Mouse (Mus musculus) forebrain, embryonic 15.5 days (tissue): ENCODE results near the gene Mcidas. TPM values are rescaled to one million over a fixed set of nuclear protein-coding genes. Genes with fewer than 3 reads are reported as not detected.

ENCODE experiments used
- ATAC-seq: fragments of 200-750 bp; cut with Nextera tagmentation; replicated peaks from 2 replicates; pipeline ENCODE4 v1.8.0; 2017; ENCODE audit warnings: mild to moderate bottlenecking, moderate TSS enrichment, moderate library complexity
- H3K27ac ChIP-seq: fragments of 300-500 bp; sonication (generic); replicated peaks from 2 replicates; pipeline ENCODE4 v1.5.1; 2015; ENCODE audit warnings: mild to moderate bottlenecking, inconsistent platforms
- H3K27me3 ChIP-seq: fragments of 300-500 bp; sonication (generic); 2 replicates; pipeline ENCODE4 v1.6.1; 2015; ENCODE audit warnings: inconsistent platforms
- H3K36me3 ChIP-seq: fragments of 300-500 bp; sonication (generic); 2 replicates; pipeline ENCODE4 v1.6.1; 2015; ENCODE audit warnings: mild to moderate bottlenecking, inconsistent platforms
- H3K4me1 ChIP-seq: fragments of 300-500 bp; sonication (generic); 2 replicates; pipeline ENCODE4 v1.6.1; 2015; ENCODE audit warnings: inconsistent platforms
- H3K4me2 ChIP-seq: fragments of 300-500 bp; sonication (generic); replicated peaks from 2 replicates; pipeline ENCODE4 v1.6.1; 2015; ENCODE audit warnings: mild to moderate bottlenecking, inconsistent platforms
- H3K4me3 ChIP-seq: fragments of 300-500 bp; sonication (generic); 2 replicates; pipeline ENCODE4 v1.5.1; 2015; ENCODE audit warnings: mild to moderate bottlenecking, inconsistent platforms
- H3K9ac ChIP-seq: fragments of 300-500 bp; sonication (generic); replicated peaks from 2 replicates; pipeline ENCODE4 v1.6.1; 2015; ENCODE audit warnings: mild to moderate bottlenecking, inconsistent platforms
- H3K9me3 ChIP-seq: fragments of 300-500 bp; sonication (generic); 2 replicates; pipeline ENCODE4 v1.6.1; 2016; ENCODE audit warnings: inconsistent platforms
- WGBS: fragments of 180-500 bp; shearing (Covaris S2); methylation state at CpG from one replicate; pipeline ENCODE4 v1.1.7; 2015; ENCODE audit warnings: mixed read lengths; 5-methylcytosine and 5-hydroxymethylcytosine counted together
- polyA plus RNA-seq: library from polyadenylated mRNA; unstranded; fragments of >200 nt; fragmentation: Nextera tagmentation; extraction: Ambion mirVana; gene quantifications from 2 replicates; pipeline ENCODE4 v1.2.1, GENCODE M21; 2015

Gene Mcidas
- 0.69 and 1.1 TPM in 2 replicates for polyA plus RNA-seq

DNA sequence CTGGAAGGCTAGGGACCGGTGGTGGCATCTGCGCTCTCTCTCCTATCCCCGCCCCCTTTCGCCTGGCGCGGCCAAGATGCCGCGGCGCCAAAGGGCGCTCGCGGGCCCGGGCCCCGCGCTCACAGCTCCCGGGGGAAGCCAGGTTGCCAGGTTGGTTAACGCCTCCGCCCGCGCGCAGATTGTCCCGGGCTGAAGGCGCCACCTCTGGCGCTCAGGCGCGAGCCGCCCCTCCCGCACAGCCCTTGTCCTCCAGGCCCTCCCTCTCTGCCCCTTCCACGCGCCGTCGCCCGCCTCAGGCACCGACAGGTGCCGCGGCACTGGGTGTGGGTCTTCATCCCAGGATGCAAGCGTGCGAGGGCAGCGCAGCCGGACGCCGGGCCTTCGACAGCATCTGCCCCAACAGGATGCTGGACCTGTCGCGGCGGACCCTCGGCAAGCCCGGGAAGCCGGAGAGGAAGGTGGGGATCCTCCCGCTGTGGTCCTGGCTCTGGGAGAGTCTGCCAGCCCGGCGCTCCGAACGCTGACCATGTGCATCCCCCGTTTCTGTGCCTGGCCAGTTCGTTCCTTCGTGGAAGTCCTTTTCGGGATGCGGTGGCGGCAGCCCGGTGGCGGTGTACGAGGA, at the start of gene Mcidas:
Gene Mcidas, plus strand, starts transcription at position 315 of the 622 bp plus-strand sequence.
- Histone ChIP-seq H3K4me3 (peak within 1 kb of the TSS; percentile 45), H3K27me3 (peaks cover 87% of the 10 kb centered on the region), H3K9ac (peak within 1 kb of the TSS; percentile 30), H3K4me2 (peak within 1 kb of the TSS; percentile 83), H3K36me3 (no peaks in the 10 kb centered on the region), H3K9me3 (no peaks in the 10 kb centered on the region), H3K4me1 (peaks cover 30% of the 10 kb centered on the region), H3K27ac (no peak within 1 kb of the TSS)
- WGBS: under 1% methylated on average over 63 of the region's 63 CpGs
- ATAC-seq: peak; percentile 44

DNA sequence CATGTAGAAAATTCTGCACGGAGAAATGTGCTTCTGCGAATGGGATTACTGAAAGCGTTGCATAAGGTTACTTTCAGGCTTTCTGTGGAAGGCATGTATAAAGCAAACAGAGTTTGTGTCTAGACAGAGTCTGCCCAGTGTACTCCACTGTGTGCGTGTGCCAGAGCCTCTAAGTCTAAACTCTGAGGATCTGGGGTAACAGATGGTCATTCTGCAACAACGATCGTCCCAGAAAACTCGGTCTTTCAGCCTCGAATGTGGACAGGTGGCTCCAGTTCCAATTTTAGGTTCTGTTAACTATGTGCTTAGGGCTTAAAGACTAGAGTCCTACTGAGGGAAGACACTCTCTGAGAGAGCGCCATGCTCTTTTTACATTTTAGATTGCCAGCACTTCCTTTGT, 48.3 kb upstream of the Mcidas start:
- no peak overlapping the region for H3K9ac ChIP-seq
- 87% methylated on average over 9 of the region's 9 CpGs for WGBS
- H3K27me3 ChIP-seq: no peaks in the 10 kb centered on the region
- H3K4me3 ChIP-seq: no peak overlapping the region
- no peaks in the 10 kb centered on the region for H3K9me3 ChIP-seq
- no peak overlapping the region for H3K27ac ChIP-seq
- no peaks in the 10 kb centered on the region for H3K4me1 ChIP-seq
- no peak overlapping the region for H3K4me2 ChIP-seq
- ATAC-seq: no peak
- H3K36me3 ChIP-seq: peaks cover 75% of the 10 kb centered on the region

DNA sequence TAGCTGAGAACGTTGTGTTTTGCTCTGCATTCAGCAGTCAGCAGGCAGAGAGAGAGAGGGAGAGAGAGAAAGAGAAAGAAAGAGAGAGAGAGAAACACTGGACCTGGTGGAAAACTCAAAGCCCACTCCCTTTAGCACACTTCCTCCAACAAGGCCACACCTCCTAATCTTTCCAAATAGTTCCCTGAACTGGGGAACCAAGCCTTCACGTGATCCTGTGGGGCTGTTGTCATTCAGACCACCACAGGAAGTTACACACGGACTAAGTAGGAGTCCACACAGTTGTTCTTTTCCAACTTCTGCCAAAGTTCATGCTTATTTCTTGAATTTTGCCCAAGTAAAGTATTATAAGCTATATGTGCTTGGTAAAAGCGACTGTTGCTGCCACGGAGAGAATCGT, 47.7 kb upstream of the Mcidas start:
- no peaks in the 10 kb centered on the region for H3K27me3 ChIP-seq
- ATAC-seq: no peak
- 86% methylated on average over 6 of the region's 6 CpGs for WGBS
- H3K9me3 ChIP-seq: no peaks in the 10 kb centered on the region
- no peak overlapping the region for H3K9ac ChIP-seq
- no peak overlapping the region for H3K4me3 ChIP-seq
- no peaks in the 10 kb centered on the region for H3K4me1 ChIP-seq
- H3K36me3 ChIP-seq: peaks cover 80% of the 10 kb centered on the region
- H3K27ac ChIP-seq: no peak overlapping the region
- H3K4me2 ChIP-seq: no peak overlapping the region

DNA sequence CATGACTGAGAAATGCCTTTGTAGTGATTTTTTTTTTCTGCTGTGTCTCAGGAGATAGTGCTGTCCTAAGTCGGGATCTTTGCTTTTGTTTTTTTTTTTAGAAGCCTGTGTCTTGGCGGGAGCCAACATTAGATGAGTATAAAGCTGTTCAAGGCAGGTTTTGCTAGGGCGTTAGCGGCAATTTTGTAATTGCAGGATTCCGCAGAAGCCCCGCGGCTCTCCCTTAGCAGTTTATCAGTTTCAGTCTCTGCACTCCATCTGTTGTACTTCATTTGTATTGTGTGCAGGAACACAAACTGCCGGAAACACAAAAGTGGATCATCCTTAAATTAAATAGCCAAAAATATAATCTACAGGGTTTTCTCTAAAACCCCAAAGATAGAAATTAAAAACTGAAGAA, 39.6 kb upstream of the Mcidas start:
- H3K36me3 ChIP-seq: peaks cover 73% of the 10 kb centered on the region
- no peak overlapping the region for H3K9ac ChIP-seq
- no peak for ATAC-seq
- H3K27me3 ChIP-seq: no peaks in the 10 kb centered on the region
- H3K9me3 ChIP-seq: no peaks in the 10 kb centered on the region
- no peak overlapping the region for H3K27ac ChIP-seq
- no peaks in the 10 kb centered on the region for H3K4me1 ChIP-seq
- no peak overlapping the region for H3K4me2 ChIP-seq
- WGBS: 92% methylated on average over 8 of the region's 8 CpGs
- H3K4me3 ChIP-seq: no peak overlapping the region

DNA sequence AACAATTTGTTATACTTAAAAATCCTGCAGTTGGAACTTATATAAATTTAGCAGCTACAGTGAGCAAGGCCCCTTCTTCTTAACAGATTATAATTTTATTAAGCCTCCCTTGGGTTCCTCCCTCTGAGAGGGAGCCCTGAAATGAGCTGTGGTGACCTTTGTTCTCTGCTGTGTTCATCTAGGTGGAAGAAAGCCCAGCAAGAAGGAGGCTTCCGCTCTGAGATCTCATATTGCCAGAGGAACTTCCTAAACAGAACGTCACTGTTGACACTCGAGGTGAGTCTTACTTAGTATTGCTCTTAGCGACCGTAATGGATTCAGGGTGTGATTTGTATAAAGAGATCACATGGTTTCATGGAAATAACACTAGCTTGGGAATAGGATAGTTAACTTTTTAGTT, 30.6 kb upstream of the Mcidas start:
- no peak for ATAC-seq
- H3K4me2 ChIP-seq: no peak overlapping the region
- no peak overlapping the region for H3K4me3 ChIP-seq
- no peaks in the 10 kb centered on the region for H3K9me3 ChIP-seq
- H3K9ac ChIP-seq: no peak overlapping the region
- H3K27ac ChIP-seq: no peak overlapping the region
- H3K27me3 ChIP-seq: no peaks in the 10 kb centered on the region
- no peaks in the 10 kb centered on the region for H3K4me1 ChIP-seq
- peaks cover 69% of the 10 kb centered on the region for H3K36me3 ChIP-seq
- 80% methylated on average over 5 of the region's 5 CpGs for WGBS

DNA sequence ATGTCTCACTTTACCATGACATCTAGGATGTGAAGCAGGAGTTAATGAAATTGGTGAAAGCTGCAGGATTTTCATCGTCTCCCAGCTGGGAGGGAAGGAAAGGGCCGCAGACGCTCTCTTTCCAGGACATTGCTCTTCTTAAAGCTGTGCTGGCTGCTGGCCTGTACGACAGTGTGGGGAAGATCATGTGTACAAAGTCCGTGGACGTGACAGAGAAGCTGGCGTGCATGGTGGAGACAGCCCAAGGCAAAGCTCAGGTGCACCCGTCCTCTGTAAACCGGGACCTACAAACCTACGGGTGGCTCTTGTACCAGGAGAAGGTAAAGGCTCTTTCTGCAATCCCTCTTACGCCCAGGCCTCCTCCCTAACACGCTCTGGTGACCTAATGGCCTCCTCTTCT, 29.2 kb upstream of the Mcidas start:
- no peaks in the 10 kb centered on the region for H3K9me3 ChIP-seq
- H3K4me3 ChIP-seq: no peak overlapping the region
- no peak overlapping the region for H3K27ac ChIP-seq
- no peak overlapping the region for H3K9ac ChIP-seq
- 93% methylated on average over 12 of the region's 12 CpGs for WGBS
- H3K4me2 ChIP-seq: no peak overlapping the region
- H3K27me3 ChIP-seq: no peaks in the 10 kb centered on the region
- no peak for ATAC-seq
- no peaks in the 10 kb centered on the region for H3K4me1 ChIP-seq
- peaks cover 70% of the 10 kb centered on the region for H3K36me3 ChIP-seq

DNA sequence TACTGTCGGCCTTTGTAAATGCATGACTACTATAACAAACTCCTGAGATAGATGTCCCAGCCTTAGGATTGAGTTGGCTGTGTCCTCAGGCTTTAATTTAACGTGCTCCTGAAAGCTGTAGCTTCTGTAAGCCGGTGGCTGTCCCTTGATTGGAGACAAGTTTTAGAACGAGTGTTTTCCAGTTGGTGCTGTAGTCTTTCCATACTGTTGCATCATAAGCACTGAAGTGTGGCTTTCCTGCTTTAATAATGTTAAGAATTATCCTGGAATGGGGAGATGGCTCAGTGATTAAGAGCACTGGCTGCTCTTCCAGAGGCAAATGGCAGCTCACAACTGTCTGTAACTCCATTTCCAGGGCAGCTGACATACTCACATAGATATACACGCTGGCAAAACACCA, 26.4 kb upstream of the Mcidas start:
- Histone ChIP-seq H3K9me3 (no peaks in the 10 kb centered on the region), H3K4me1 (no peaks in the 10 kb centered on the region), H3K4me2 (no peak overlapping the region), H3K27ac (no peak overlapping the region), H3K4me3 (no peak overlapping the region), H3K36me3 (peaks cover 61% of the 10 kb centered on the region), H3K27me3 (no peaks in the 10 kb centered on the region), H3K9ac (no peak overlapping the region)
- no peak for ATAC-seq
- 94% methylated on average over 5 of the region's 5 CpGs for WGBS

DNA sequence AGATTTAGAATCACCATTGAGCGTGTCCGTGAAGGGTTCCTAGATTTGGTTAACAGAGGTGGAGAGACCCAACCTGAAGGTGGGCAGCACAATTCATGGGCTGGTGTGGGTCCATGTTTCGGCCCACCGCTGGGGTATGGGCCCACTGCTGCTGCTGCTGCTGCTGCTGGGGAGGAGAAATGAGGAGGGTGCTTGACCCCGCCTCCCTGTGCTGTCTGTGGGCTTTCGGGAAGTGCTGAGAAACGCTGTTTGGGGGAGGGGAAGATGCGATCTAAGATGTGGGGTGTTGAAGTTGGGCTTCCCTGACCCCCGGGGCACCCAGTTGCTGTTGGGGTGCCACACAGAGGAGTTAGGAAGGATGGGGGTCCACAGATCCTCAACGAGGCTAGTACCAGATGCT, 16.9 kb upstream of the Mcidas start:
- no peak for ATAC-seq
- no peaks in the 10 kb centered on the region for H3K4me1 ChIP-seq
- H3K36me3 ChIP-seq: no peaks in the 10 kb centered on the region
- H3K27ac ChIP-seq: no peak overlapping the region
- H3K9ac ChIP-seq: no peak overlapping the region
- H3K4me2 ChIP-seq: no peak overlapping the region
- no peaks in the 10 kb centered on the region for H3K9me3 ChIP-seq
- 42% methylated on average over 10 of the region's 10 CpGs for WGBS
- no peak overlapping the region for H3K4me3 ChIP-seq
- no peaks in the 10 kb centered on the region for H3K27me3 ChIP-seq

DNA sequence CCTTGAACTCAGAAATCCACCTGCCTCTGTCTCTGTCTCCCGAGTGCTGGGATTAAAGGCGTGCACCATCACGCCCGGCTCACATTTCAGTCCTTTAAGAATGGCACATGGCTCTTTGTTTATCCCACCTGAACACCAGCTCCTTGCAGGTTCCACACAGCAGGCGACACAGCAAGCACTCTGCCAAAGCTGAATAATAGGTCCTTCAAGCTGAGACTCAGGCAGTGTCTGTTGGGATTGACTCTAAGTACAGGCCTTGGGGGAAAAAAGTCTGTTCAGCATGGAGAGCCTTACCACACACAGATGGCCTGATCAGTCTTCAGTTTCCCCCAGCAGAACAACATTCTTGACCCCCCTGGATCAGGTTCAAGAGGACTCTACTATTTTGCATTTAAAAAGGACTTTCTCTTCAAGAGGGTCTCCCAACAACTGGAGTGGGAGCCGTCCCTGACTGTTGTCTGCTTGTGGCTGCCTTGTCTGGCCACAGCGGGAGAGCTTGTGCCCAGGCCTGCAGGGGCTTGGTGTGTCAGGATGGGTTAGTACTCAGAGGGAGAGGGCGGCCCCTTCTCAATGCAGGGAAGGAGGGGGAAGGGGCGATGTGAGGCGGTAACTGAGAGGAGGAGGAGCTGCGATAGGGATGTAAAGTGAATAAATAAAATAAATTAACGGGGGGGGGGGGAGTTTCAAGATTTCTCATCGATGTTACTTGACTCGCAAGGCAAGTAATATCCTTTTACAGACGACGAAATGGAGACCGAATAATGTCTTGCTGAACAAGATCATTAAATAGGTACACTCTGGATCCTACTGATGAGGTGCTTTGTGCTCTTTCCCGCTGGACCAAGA, 7.8 kb upstream of the Mcidas start:
- Histone ChIP-seq H3K9ac (no peak overlapping the region), H3K27ac (no peak overlapping the region), H3K4me2 (no peak overlapping the region), H3K9me3 (no peaks in the 10 kb centered on the region), H3K27me3 (peaks cover 48% of the 10 kb centered on the region), H3K4me1 (peaks cover 40% of the 10 kb centered on the region), H3K4me3 (no peak overlapping the region), H3K36me3 (no peaks in the 10 kb centered on the region)
- ATAC-seq: no peak
- 4% methylated on average over 16 of the region's 18 CpGs for WGBS

DNA sequence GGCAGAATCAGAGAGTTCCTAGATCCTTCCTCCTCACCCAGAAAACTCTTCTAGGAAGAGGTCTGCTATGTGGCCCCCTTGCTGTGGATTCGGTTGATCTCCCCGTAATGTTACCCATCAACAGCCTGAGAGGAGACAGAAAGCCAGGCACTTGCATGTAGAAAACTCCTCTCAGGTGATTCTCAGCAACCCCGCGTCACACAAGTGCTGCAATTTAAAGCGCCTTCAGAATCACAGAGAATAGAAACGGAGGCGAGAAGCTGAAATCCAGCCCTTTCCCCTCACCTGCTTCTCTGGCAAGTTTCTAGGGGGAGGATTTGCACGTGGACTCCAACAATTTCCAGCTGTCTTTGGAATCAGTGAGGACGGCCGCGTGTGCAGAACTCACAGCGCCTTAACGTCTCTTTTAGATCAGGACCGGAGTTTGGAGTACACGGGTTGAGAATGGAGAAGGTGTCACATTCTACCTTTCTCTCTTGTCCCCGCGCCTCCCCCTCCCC, 7.1 kb upstream of the Mcidas start:
- WGBS: 2% methylated on average over 16 of the region's 17 CpGs
- peaks cover 55% of the 10 kb centered on the region for H3K27me3 ChIP-seq
- H3K4me1 ChIP-seq: peaks cover 40% of the 10 kb centered on the region
- ATAC-seq: no peak
- no peaks in the 10 kb centered on the region for H3K9me3 ChIP-seq
- H3K4me3 ChIP-seq: peak overlapping the region; percentile 46
- H3K9ac ChIP-seq: no peak overlapping the region
- H3K36me3 ChIP-seq: no peaks in the 10 kb centered on the region
- H3K4me2 ChIP-seq: peak overlapping the region; percentile 93
- no peak overlapping the region for H3K27ac ChIP-seq

DNA sequence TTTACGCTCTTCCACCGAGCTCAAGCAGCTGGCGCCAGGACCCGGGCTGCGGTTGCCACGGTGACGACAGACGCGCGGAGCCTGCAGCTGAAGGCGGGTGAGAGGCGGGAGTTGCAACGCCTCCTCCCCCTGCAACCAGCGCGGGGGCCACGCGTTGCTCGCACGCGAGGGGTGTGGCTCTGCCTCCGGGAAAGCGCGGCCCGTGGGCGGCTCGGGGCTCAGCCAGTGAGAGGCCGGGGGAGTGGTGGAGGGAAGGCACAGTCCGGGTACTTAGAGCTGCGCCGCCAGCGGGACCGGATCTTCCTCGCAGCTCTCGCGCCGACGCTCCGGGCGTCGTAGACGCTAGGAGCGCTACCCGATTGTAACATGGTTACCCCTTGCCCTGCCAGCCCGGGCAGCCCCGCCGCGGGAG, 6.1 kb upstream of the Mcidas start, which contains the start of gene Ccno:
Gene Ccno, plus strand, starts transcription at position 271 of the 412 bp plus-strand sequence.
- peak within 1 kb of the TSS; percentile 93 for H3K4me2 ChIP-seq
- peak within 1 kb of the TSS; percentile 46 for H3K4me3 ChIP-seq
- H3K27me3 ChIP-seq: peaks cover 61% of the 10 kb centered on the region
- H3K36me3 ChIP-seq: no peaks in the 10 kb centered on the region
- H3K9me3 ChIP-seq: no peaks in the 10 kb centered on the region
- H3K4me1 ChIP-seq: peaks cover 40% of the 10 kb centered on the region
- H3K9ac ChIP-seq: peak within 1 kb of the TSS; percentile 37
- H3K27ac ChIP-seq: no peak within 1 kb of the TSS
- 1% methylated on average over 43 of the region's 47 CpGs for WGBS
- ATAC-seq: peak; percentile 98

DNA sequence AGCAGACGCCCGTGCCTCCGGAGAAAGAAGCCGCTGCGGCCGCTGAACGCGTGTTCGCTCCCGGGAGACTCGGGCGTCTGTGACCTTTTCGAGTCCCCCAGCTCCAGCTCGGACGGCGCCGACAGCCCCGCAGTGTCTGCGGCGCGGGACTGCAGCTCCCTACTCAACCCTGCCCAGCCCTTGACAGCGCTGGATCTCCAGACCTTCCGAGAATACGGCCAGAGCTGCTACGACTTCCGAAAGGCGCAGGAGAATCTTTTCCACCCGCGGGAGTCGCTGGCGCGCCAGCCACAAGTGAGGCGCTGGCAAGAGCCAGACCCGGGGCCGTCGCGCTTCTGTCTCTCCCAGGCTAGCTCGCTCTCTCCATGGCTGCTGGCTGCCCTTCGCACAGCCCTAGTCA, 5.7 kb upstream of the Mcidas start:
- H3K27ac ChIP-seq: no peak overlapping the region
- H3K4me2 ChIP-seq: peak overlapping the region; percentile 93
- peak overlapping the region; percentile 37 for H3K9ac ChIP-seq
- H3K9me3 ChIP-seq: no peaks in the 10 kb centered on the region
- ATAC-seq: peak; percentile 41
- under 1% methylated on average over 39 of the region's 39 CpGs for WGBS
- no peaks in the 10 kb centered on the region for H3K36me3 ChIP-seq
- H3K27me3 ChIP-seq: peaks cover 64% of the 10 kb centered on the region
- H3K4me3 ChIP-seq: peak overlapping the region; percentile 46
- peaks cover 40% of the 10 kb centered on the region for H3K4me1 ChIP-seq
